Mouse (Mus musculus): ENCODE results near the gene Cbr2. TPM values are rescaled to one million over a fixed set of nuclear protein-coding genes. Genes with fewer than 3 reads are reported as not detected.
"Not testable (repeated sequence)": the region's sequence is repeated elsewhere in the genome, so short reads cannot be mapped to it uniquely, and the experiment has no call there.

Gene Cbr2
- 0.53 and 0.66 TPM in 2 replicates for polyA plus RNA-seq (2012; rRNA removed)

DNA sequence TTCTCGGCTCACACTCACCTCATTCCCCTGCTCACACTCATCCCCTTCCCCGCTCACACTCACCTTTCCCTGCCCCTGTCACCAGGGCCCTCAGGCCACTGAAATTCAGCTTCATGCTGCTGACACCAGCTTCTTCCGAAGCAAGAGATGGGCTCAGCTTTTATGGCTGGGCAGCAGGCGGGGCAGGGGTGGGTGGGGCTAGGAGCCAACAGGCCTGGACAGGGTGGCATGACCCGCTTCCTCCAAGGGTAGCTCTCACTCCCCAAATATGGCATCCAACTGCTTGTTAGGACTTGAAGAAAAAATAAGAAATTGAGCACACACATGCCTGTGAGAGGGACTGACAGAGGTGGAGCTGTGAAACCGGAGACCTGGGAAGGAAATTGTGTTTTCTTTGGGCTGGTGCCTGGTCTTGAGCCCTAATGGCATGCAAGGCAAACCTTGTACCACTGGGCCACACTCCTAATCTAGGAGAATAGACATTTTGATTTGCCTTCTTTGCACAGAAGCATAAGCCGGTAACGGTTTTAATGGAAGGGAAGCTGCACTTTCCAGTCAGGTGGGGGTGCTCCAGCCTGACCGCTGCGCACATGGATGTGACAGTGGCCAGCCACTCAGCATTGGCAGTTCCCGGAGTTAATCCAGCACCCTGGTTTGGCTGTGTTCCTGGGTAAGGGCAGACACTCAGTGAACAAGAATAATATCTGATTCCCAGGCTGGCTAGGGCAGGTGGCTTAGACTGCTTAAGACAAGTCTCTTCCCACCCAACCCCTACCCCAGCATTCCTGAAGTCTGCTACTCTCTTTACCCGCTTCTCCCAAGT, at the start of gene Cbr2:
TSS of gene Cbr2 (minus strand) at position 257 of the 823 bp plus-strand sequence.
- no peak for DNase-seq (ENCODE audit: low read depth)
- no peak for TF ChIP-seq POLR2A (IDR thresholded peaks at IDR 0.05; ENCODE audit: borderline replicate concordance, extremely low read depth, insufficient read depth, insufficient read length, poor library complexity, severe bottlenecking)
- TF ChIP-seq CTCF (IDR thresholded peaks at IDR 0.05; ENCODE audit: borderline replicate concordance, extremely low read depth, insufficient read depth, insufficient read length) = no peak

DNA sequence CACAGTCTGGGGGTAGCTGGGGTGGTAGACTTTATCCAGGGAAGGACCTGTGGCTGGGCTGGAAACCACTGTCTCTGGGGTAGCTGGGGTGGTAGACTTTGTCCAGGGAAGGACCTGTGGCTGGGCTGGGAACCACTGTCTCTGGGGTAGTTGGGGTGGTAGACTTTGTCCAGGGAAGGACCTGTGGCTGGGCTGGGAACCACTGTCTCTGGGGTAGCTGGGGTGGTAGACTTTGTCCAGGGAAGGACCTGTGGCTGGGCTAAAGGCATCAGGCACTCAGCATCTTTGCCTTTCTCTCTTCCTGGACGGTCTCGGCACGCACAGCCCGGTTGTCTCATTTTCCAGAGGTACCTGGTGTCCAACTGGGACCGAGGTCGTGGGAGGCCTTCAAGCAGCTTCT, 49.4 kb upstream of the Cbr2 start:
- not testable (repeated sequence) for DNase-seq (ENCODE audit: low read depth)

DNA sequence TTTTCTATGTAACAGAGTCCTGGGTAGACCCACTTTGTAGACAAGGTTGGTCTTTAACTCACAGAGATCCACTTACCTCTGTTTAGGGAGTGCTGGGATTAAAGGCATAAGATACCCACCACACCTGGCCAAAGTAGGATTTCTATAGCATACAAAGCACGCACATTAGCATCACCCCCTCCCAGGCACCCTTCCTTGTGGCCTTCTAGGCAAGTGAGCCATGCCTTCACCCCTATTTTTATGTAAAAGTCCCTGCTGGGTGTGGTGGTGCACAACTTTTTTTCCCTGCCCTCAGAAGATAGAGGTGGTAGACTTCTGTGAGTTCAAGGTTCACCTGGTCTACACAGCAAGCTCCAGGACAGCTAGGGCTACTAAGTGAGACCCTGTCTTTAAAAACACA, 48.0 kb upstream of the Cbr2 start:
- no peak for DNase-seq (ENCODE audit: low read depth)

DNA sequence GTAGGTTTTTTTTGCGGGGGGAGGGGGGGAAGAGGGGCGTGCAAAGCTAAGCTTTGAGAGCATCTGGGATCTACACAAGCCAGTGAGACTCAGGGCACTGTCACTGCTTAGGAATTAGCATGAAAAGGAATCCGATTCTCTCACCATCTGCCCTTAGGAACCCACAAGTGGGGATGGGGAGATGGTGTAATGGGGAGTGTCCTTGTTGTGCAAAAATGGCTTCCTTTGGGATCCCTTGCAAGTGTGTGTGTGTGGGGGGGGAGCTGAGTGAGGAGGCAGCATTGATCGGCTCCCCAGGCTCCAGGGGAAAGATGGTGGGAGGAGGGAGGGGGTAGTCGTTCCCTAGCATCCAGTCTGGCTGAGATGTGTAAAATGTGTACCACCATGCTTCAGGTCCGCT, 45.2 kb upstream of the Cbr2 start:
- DNase-seq (ENCODE audit: low read depth) = no peak
- TF ChIP-seq POLR2A (IDR thresholded peaks at IDR 0.05; ENCODE audit: borderline replicate concordance, extremely low read depth, insufficient read depth, insufficient read length, poor library complexity, severe bottlenecking) = no peak

More for the DNA sequence above, 48.0 kb upstream of the Cbr2 start:
- TF ChIP-seq POLR2A (IDR thresholded peaks at IDR 0.05; ENCODE audit: borderline replicate concordance, extremely low read depth, insufficient read depth, insufficient read length, poor library complexity, severe bottlenecking) = no peak
- TF ChIP-seq CTCF (IDR thresholded peaks at IDR 0.05; ENCODE audit: borderline replicate concordance, extremely low read depth, insufficient read depth, insufficient read length) = no peak

DNA sequence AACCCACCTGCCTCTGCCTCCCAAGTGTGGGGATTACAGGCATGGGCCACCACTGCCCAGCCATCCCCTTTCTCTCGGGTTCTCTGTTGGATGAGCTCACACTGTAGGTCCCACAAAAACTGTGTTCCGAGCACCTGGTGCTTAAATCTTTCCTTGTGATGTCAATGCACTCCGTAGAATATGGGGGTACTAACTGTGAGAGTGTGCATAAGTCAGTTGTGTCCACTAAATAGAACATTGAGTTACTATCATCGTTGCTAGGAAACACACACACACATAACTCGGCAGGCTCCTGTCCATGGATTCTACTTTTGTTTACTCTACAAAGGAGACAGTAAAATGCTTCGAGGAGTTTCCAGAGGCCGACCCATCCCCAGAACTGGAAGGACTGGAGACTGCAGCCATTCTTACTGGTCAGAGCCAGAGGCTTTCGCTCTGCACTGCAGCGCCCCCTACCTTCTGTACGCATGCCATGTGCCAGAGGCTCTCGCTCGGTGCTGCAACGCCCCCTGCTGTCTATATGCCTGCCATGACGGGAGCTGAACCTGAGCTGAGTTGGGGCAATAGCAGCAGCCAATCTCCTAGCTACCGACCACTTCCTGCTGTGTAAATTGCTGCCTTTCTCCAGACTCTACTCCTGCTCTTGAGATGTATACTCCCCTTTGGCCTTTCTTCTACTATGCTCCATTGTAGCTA, 44.0 kb upstream of the Cbr2 start:
- DNase-seq (ENCODE audit: low read depth) = peak; percentile 94

DNA sequence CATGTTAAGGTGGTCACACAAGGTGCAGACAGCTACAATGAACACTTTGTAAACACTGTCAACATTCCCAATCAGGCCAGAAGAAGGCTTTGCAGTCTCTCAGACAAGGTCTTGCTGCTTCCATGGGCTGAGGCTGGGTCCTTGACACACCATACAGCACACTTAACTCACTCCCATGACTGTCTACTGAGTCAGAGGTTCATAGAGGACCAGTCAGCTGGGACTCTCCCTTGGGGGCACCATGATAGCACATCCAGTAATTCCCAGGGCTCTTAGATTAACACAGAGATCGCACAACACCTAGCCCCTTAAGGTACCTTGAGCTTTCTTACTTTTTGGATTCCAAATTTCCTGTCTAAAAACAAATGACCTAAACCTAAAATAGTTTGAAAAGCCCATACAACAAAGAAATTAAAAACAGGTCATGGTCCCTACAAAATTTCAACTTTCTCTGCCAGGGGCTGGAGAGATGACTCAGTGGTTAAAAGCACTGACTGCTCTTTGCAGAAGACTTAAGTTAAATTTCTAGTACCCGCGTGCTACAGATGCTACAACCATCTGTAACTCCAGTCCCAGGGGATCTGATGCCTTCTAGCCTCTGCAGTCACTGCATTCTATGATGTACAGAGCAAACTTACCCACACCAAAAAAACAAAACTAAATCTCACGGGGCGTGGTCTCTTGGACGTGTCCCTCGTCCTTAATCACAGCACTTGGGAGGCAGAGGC, 41.7 kb upstream of the Cbr2 start:
- TF ChIP-seq CTCF (IDR thresholded peaks at IDR 0.05; ENCODE audit: borderline replicate concordance, extremely low read depth, insufficient read depth, insufficient read length) = no peak
- TF ChIP-seq POLR2A (IDR thresholded peaks at IDR 0.05; ENCODE audit: borderline replicate concordance, extremely low read depth, insufficient read depth, insufficient read length, poor library complexity, severe bottlenecking) = no peak

More for the DNA sequence above, 44.0 kb upstream of the Cbr2 start:
- TF ChIP-seq POLR2A (IDR thresholded peaks at IDR 0.05; ENCODE audit: borderline replicate concordance, extremely low read depth, insufficient read depth, insufficient read length, poor library complexity, severe bottlenecking) (no peak), CTCF (IDR thresholded peaks at IDR 0.05; ENCODE audit: borderline replicate concordance, extremely low read depth, insufficient read depth, insufficient read length) (peak; percentile 100)

DNA sequence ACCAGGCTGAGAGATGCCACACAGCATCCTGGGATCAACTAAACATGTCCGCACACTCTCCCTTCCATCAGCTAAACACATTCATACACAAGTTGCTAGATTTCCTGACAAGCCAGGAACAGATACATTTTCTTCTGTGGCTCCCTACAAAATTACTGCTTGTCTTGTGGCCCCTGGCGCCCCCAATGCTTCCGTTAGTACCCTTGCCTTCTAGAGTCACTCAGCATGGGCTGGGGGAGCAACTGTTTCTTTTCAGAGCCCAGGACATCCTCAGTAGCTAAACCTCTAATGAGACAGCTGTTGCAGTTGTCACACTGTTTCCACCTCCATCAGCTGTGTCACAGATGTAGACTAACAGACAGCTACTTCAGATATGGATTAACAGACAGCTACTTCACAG, 40.8 kb upstream of the Cbr2 start:
- TF ChIP-seq CTCF (IDR thresholded peaks at IDR 0.05; ENCODE audit: borderline replicate concordance, extremely low read depth, insufficient read depth, insufficient read length) (no peak), POLR2A (IDR thresholded peaks at IDR 0.05; ENCODE audit: borderline replicate concordance, extremely low read depth, insufficient read depth, insufficient read length, poor library complexity, severe bottlenecking) (no peak)
- DNase-seq (ENCODE audit: low read depth) = no peak

More for the DNA sequence above, 41.7 kb upstream of the Cbr2 start:
- DNase-seq (ENCODE audit: low read depth) = no peak

DNA sequence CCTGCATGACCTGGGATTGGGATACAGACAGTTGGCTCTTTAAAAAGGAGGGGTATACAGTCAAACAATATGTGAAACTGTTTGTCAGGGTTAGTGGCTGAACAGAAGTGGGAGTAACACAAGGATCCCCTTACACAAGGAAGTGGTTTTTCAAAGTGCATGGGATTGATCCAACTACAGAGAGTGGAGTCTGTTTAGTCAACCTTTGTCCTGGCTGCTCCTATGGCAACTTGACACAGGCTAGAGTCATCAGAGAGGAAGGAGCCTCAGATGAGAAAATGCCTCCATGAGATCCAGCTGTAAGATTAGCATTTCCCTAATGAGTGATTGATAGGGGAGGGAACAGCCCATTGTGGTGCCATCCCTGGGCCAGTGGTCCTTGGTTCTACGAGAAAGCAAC, 36.3 kb upstream of the Cbr2 start:
- TF ChIP-seq CTCF (IDR thresholded peaks at IDR 0.05; ENCODE audit: borderline replicate concordance, extremely low read depth, insufficient read depth, insufficient read length) (no peak), POLR2A (IDR thresholded peaks at IDR 0.05; ENCODE audit: borderline replicate concordance, extremely low read depth, insufficient read depth, insufficient read length, poor library complexity, severe bottlenecking) (no peak)
- DNase-seq (ENCODE audit: low read depth) = no peak

DNA sequence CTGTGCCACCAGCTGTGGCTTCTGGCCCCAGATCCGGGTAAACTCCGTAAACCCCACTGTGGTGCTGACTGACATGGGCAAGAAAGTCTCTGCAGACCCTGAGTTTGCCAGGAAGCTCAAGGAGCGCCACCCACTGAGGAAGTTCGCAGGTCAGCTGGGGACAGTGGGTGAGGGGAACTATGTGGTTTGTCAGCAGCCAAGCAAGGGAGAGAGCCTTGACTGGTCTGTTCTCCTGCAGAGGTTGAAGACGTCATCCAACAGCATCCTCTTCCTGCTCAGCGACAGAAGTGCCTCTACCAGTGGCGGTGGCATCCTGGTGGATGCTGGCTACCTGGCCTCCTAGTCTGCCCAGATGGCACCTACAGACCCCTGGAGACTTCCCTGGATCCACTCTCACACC, 35.1 kb upstream of the Cbr2 start:
- DNase-seq (ENCODE audit: low read depth) = not testable (repeated sequence)

DNA sequence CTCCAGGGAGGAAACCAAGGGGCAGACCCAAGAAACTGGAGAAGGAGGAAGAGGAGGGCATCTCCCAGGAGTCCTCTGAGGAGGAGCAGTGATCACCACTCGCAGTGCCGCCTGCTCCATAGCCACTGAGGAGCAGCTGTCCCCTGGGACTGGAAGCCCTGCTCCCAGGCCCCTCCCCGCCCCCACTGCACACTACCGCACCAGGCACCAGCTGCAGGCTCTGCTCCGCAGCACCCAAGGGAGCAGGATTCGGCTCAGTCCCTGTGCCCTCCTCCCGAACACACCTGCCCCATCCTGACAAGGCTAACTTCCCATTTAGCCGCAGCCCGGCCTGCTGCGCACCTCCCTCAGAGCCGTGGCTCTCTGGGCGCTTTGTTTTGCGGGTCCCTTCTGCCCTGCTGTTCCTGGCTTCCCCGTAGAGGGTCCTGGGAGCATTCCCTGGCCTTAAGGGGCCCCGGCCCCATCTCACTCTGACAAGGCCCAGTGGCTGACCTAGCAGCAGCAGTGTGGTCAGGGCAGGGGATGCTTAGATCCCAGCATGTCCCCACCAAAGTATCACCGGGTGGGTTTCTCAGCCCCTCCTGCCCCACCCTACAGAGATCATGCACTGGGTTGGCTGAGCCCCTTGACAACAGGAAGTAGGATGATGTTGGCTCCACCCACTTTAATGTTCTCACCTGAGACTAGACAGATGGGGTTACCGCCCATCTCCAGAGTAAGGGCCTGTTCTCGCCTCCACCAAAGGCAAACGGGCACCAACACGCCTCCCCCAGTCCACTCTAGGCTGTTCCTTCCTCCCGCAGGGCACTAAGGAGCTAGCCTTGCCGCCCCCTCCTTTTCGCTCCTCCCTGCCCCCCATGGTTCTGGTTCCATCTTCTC, 31.4 kb upstream of the Cbr2 start:
- DNase-seq (ENCODE audit: low read depth) = not testable (repeated sequence)

DNA sequence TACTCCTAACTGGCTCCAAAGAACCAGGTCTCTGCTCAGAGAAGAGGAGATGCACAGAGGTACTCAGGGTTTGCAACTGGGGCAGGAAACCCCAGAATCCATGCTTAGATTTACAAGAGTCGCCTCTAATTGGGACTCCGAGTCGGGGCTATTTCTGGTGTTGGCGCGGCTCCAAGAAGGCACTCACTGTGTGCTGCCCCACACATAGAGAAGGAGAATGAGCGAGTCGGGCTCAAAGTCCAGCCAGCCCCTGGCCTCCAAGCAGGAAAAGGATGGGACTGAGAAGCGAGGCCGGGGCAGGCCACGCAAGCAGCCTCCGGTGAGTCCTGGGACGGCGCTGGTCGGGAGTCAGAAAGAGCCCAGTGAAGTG, 30.7 kb upstream of the Cbr2 start, which contains the start of gene Hmga1b:
TSS of gene Hmga1b (plus strand) at position 123 of the 370 bp plus-strand sequence.
- peak; percentile 6 for DNase-seq (ENCODE audit: low read depth)

All from brain, embryonic 14.5 days (tissue).